ENCODE assay signal across 19 mouse cellular contexts in genomic region chr3:97537006-97537405, GRCm38 (mm10).
"Had no signal": no experiment of that assay in that cellular context is flagged by ENCODE, and none has a peak within 500 bp of the region (broad histone marks: within the 10 kb centered on the region; RNA-seq: fewer than 3 reads in every experiment).

No protein-coding gene starts in this region.

- H3K4me1 ChIP-seq: heart, embryonic 10.5 days; heart, embryonic 12.5 days; hindbrain, embryonic 13.5 days; intestine, embryonic 15.5 days; limb, embryonic 10.5 days; limb, embryonic 12.5 days had no signal

- H3K9me3 ChIP-seq: heart, embryonic 10.5 days; heart, embryonic 12.5 days; hindbrain, embryonic 13.5 days; intestine, embryonic 15.5 days; limb, embryonic 10.5 days; limb, embryonic 12.5 days had no signal

- H3K27ac ChIP-seq: gastrocnemius, adult 2 months; heart, embryonic 10.5 days; hindbrain, embryonic 13.5 days; intestine, embryonic 15.5 days; layer of hippocampus, adult 2 months; left cerebral cortex, adult 2 months; limb, embryonic 10.5 days; limb, embryonic 12.5 days had no signal

- H3K9ac ChIP-seq: heart, embryonic 12.5 days; hindbrain, embryonic 13.5 days; intestine, embryonic 15.5 days; limb, embryonic 12.5 days had no signal

- H3K36me3 ChIP-seq: heart, embryonic 10.5 days; heart, embryonic 12.5 days; hindbrain, embryonic 13.5 days; intestine, embryonic 15.5 days; limb, embryonic 10.5 days; limb, embryonic 12.5 days had no signal

- DNase-seq: gastrocnemius, adult 2 months; gastrocnemius, postnatal 10 days; gastrocnemius, postnatal 25 days; heart, adult 18-20 months; heart, postnatal 10 days; kidney, adult 18-20 months; kidney, adult 8-10 months; kidney, postnatal 10 days; kidney, postnatal 25 days; kidney, postnatal 4 days; liver had no signal

- H3K4me3 ChIP-seq: gastrocnemius, adult 2 months; heart, embryonic 10.5 days; heart, embryonic 12.5 days; hindbrain, embryonic 13.5 days; intestine, embryonic 15.5 days; layer of hippocampus, adult 2 months; left cerebral cortex, adult 2 months; limb, embryonic 10.5 days; limb, embryonic 12.5 days had no signal
